Mouse (Mus musculus): ENCODE measurements around the gene Susd5.
"Not testable (repeated sequence)": the region's sequence is repeated elsewhere in the genome, so short reads cannot be mapped to it uniquely, and the experiment has no call there.

Susd5 gene

DNA sequence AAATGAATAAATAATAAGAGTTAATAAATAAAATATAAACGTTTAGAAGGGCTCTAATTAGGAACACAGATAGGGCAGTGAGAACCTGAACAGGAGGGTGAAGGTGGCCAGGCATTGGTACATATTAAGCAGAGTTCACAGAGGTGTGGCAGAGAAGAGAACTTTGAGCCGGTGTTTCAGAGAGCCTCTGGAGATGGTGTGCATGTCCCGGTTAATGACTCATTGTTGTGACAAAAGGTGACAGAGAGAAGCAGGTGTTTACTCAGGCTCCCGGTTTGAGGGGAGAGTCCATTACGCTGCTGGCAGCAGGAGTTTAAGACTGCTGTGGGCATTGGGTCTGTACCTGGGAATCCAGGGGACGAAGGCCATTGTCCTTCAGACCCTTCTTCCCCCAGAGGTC, 12.4 kb downstream of the Susd5 start:
- DNase-seq (ENCODE audit: low spot score in 2 of 2) = no peak

DNA sequence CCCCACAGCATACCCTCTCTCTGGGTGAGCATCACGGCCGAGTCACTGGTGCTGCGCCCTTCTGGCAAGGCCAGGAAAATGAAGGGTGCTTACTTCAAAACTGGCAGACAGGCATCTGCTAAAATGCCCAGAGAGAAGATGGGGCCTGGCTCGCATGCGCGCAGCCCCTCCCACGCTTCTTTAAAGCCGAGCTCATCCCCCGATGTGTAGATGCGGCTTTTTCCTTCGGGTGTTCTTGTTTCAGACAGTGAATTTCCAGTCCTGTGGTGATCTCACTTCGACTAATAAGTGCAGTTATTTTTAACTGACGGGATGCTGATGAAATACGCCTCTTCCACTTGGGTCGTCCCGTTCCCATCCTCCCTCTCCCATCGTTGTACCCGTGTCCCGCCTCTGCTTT, 16.7 kb downstream of the Susd5 start:
- DNase-seq (ENCODE audit: low spot score in 2 of 2) = no peak

DNA sequence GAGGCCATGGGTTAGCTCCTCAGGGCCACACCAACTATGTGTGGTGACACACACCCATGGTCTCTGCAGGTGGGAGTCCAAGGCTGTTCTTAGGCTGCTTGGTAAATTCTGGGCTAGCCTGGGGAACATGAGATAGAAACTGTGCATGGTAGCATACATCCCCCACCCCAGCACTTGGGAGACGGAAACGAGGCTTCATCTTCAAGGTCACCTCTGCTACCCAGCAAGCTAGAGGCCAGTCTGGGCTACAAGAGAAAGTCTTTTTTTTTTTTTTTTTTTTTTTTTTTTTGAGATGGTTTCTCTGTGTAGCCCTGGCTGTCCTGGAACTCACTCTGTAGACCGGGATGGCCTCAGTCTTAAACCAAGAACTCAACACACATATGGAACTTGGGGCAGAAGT, 29.5 kb downstream of the Susd5 start:
- DNase-seq (ENCODE audit: low spot score in 2 of 2) = no peak

GRCm38 (mm10) chr9:114087106-114087815, 30.3 kb downstream of the Susd5 start:
- no peak for DNase-seq (ENCODE audit: low spot score in 2 of 2)

- not testable (repeated sequence) for DNase-seq (ENCODE audit: low spot score in 2 of 2)
Observed at GRCm38 (mm10) chr9:114088885-114089284, 31.9 kb downstream of the Susd5 start.

- not testable (repeated sequence) for DNase-seq (ENCODE audit: low spot score in 2 of 2)
Observed at GRCm38 (mm10) chr9:114092188-114092587, 35.2 kb downstream of the Susd5 start.

DNA sequence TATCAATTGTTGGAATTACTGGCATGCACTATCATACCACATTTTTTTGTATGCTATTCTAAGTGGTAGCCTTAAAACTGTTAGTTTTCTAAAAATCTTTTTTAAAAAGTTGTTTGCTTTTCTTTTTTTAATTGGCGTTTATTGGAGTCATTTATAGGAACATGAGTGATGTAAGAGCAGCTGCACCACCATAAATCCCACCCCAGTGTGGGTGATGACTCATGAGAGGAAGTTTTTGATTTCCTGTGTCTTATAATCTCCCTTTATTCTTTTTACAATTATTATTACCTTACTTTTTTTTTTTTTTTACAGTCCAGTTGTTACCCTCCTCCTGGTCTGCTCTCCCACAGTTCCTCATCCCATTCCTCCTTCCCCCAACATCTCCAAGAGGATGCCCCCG, 37.9 kb downstream of the Susd5 start:
- no peak for DNase-seq (ENCODE audit: low spot score in 2 of 2)

GRCm38 (mm10) chr9:114098716-114099302, 41.9 kb downstream of the Susd5 start:
- DNase-seq (ENCODE audit: low spot score in 2 of 2) = no peak

DNA sequence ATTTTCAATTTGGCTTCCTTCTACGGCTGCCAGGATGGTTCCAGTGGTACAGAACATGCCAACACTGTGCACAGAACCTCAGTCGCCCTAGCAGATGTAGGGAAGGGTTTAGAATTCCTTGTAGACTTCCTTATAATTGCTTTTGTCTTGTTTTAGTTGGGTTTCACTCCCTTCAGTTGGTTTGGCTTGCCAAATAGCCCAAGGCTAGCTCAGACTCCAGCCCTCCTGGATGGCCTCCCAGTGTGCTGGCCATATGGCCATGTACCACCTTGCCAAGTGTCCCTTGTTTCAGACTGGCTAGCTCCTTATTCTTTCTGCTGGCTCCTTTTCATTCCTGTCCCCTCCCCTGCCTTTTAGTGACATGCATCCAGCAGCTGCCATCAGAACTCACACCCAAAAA, 53.3 kb downstream of the Susd5 start:
- DNase-seq (ENCODE audit: low spot score in 2 of 2) = no peak

GRCm38 (mm10) chr9:114111161-114111560, 54.2 kb downstream of the Susd5 start:
- no peak for DNase-seq (ENCODE audit: low spot score in 2 of 2)

- no peak for DNase-seq (ENCODE audit: low spot score in 2 of 2)
Observed at GRCm38 (mm10) chr9:114112226-114112625, 55.3 kb downstream of the Susd5 start.

DNA sequence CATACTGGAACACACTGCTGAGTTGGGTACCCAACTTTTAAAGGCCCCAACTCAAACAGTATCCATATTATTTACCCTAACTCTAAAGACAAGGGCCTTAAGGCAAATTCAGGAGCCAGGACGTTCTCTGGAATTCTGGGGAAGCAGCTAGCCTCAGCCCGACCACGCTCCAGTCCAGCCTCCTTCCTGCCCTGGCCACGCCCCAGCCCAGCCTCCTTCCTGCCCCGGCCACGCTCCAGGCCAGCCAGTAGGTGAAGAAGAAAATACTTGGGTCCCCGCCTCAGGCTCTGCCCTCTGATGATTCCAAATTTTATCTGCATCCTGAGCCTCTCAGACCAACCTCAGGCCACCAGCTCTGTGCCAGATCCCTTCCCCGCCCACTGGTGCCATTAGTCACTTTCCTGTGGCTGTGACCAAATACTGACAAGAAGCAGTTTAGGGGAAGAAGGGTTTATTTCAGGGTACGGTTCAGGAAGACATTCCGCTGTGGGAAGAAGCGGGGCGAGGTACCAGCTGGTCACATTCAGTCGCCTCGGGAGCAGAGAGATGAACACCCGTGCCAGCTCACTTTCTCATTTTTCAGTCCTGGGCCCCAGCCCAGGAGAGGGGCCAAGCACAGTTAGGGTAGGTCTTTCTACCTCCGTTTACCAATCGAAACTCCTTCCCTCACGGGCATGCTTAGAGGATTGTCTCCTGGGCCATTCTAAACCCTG, 57.1 kb downstream of the Susd5 start:
- no peak for DNase-seq (ENCODE audit: low spot score in 2 of 2)

GRCm38 (mm10) chr9:114116672-114117071, 59.7 kb downstream of the Susd5 start:
- peak in 1 of 2 experiments; percentile 36 for DNase-seq (ENCODE audit: low spot score in 2 of 2)

DNA sequence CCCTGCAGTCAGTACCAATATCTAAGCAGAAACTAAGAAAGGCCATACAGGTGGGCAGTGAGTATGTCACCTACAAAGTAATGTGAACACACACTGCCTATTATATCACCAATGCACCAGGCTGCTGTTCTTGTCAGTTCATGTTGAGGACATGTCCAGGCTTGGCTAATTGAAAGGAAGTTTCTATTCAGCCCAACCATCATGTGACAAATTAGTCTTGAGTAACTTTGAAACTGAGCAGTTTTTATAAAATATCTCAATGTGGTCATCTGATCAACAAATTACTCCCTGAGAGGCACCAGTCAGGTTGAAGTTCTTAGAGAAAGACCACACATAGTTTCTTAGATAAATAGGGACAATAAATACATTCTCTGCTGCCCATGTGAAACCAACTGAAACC, 65.9 kb downstream of the Susd5 start:
- not testable (repeated sequence) for DNase-seq (ENCODE audit: low spot score in 2 of 2)

DNA sequence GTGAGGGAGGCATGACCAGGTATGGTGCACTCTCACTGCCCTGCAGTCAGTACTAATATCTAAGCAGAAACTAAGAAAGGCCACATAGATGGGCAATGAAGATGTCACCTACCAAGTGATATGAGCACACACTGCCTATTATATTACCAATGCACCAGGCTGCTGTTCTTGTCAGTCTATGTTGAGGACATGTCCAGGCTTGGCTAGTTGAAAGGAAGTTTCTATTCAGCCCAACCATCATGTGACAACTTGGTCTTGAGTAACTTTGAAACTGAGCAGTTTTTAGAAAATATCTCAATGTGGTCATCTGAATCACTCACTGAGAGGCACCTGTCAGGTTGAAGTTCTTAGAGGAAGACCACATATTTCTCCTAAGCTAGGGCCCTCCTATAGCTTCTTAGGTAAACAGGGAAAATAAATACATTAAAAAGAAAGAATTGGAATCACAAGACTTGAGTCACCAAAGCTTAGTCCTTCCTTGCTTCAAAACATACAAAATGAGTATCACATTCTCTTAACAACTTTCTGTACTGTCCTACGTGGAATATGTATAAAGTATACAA, 72.4 kb downstream of the Susd5 start:
- DNase-seq (ENCODE audit: low spot score in 2 of 2) = not testable (repeated sequence)
